Mouse (Mus musculus) midbrain, embryonic 16.5 days (tissue): ENCODE measurements around the gene Tmsb15a. TPM values are rescaled to one million over a fixed set of nuclear protein-coding genes. Genes with fewer than 3 reads are reported as not detected.
"Not testable (repeated sequence)": the region's sequence is repeated elsewhere in the genome, so short reads cannot be mapped to it uniquely, and the experiment has no call there.

Experiments used
- ATAC-seq: fragments of 200-750 bp; cut with Nextera tagmentation; 2 replicates; pipeline ENCODE4 v1.8.0; 2017; ENCODE audit warnings: moderate TSS enrichment
- H3K27ac ChIP-seq: fragments of 300-500 bp; sonication (generic); 2 replicates; pipeline ENCODE4 v1.5.1; 2014; ENCODE audit warnings: mild to moderate bottlenecking, low read length, mixed read lengths
- H3K27me3 ChIP-seq: fragments of 300-500 bp; sonication (generic); 2 replicates; pipeline ENCODE4 v1.6.1; 2014; ENCODE audit warnings: low read depth, low read length, mixed read lengths; ENCODE audit not compliant: control insufficient read depth, insufficient read depth
- H3K36me3 ChIP-seq: fragments of 300-500 bp; sonication (generic); 2 replicates; pipeline ENCODE4 v1.6.1; 2014; ENCODE audit warnings: mild to moderate bottlenecking, low read length, moderate library complexity, mixed read lengths; ENCODE audit not compliant: control insufficient read depth, insufficient read depth
- H3K4me1 ChIP-seq: fragments of 300-500 bp; sonication (generic); 2 replicates; pipeline ENCODE4 v1.6.1; 2014; ENCODE audit warnings: mild to moderate bottlenecking, low read length, mixed read lengths; ENCODE audit not compliant: control insufficient read depth, insufficient read depth
- H3K4me2 ChIP-seq: fragments of 300-500 bp; sonication (generic); 2 replicates; pipeline ENCODE4 v1.6.1; 2014; ENCODE audit warnings: mild to moderate bottlenecking, low read length, mixed read lengths
- H3K4me3 ChIP-seq: fragments of 300-500 bp; sonication (generic); 2 replicates; pipeline ENCODE4 v1.5.1; 2014; ENCODE audit warnings: low read depth, mild to moderate bottlenecking, low read length, moderate library complexity, mixed read lengths
- H3K9ac ChIP-seq: fragments of 300-500 bp; sonication (generic); 2 replicates; pipeline ENCODE4 v1.6.1; 2014; ENCODE audit warnings: low read depth, low read length, mixed read lengths
- H3K9me3 ChIP-seq: fragments of 300-500 bp; sonication (generic); replicated peaks from 2 replicates; pipeline ENCODE4 v1.6.1; 2014; ENCODE audit warnings: mild to moderate bottlenecking, low read length, mixed read lengths; ENCODE audit not compliant: control insufficient read depth, poor library complexity, severe bottlenecking
- WGBS: fragments of 180-500 bp; shearing (Covaris S2); extraction: QIAGEN DNeasy Blood & Tissue Kit; methylation state at CpG from one replicate; pipeline ENCODE4 v1.1.7; 2014; 5-methylcytosine and 5-hydroxymethylcytosine counted together
- polyA plus RNA-seq: library from polyadenylated mRNA; unstranded; fragments of >200 nt; fragmentation: Nextera tagmentation; extraction: Ambion mirVana; gene quantifications from 2 replicates; pipeline ENCODE4 v1.2.1, GENCODE M21; 2015

Tmsb15a gene
- polyA plus RNA-seq = not detected in 2 replicates

DNA sequence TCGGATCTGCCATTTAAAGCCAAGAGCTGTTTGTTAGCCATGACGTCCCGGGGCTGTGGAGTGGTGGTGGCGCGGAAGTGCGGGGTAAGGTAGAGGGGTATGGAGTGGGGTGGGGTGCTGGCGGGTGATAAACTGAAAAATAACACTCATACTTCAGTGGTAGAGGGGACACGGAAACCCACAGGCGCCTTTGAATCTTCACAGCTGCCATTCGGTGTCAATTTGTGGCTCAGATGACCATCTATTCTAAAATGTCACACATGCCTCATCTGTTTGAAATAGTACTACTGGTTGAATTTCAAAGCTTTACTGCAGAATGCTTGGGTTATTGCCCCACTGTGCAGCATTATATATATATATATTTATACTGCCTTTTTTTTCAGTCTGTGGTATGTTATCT lies at the start of gene Tmsb15a:
Tmsb15a (minus strand) TSS at position 101 of the 400 bp plus-strand sequence.
- no peak for ATAC-seq
- no peaks in the 10 kb centered on the region for H3K36me3 ChIP-seq
- 78% methylated on average over 10 of the region's 10 CpGs for WGBS
- H3K4me1 ChIP-seq = no peaks in the 10 kb centered on the region
- H3K9ac ChIP-seq = no peak within 1 kb of the TSS
- no peak within 1 kb of the TSS for H3K4me3 ChIP-seq
- no peaks in the 10 kb centered on the region for H3K27me3 ChIP-seq
- no peaks in the 10 kb centered on the region for H3K9me3 ChIP-seq
- H3K4me2 ChIP-seq = no peak within 1 kb of the TSS
- no peak within 1 kb of the TSS for H3K27ac ChIP-seq

DNA sequence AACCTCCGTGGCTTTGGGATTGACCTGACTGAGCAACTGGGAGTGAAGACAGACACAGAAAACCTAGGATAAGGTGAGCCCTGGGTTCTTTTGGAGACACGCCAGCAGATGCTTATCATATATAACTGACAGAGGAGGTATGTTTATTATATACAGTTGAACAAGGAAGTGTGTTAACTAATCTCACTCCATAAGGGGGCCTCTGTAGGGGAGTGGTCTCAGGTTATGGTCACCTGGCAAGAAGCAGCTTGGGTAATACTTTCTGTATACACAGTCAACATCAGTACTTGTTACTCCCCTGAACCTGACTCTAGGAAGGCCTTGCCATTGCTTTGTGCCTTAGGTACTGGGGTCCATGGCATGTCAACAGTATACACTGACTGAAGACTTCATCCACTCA lies 43.5 kb upstream of the Tmsb15a start:
- Histone ChIP-seq H3K27me3 (no peaks in the 10 kb centered on the region), H3K27ac (no peak overlapping the region), H3K4me1 (no peaks in the 10 kb centered on the region), H3K4me3 (no peak overlapping the region), H3K4me2 (no peak overlapping the region), H3K36me3 (no peaks in the 10 kb centered on the region), H3K9me3 (no peaks in the 10 kb centered on the region), H3K9ac (no peak overlapping the region)
- 89% methylated on average over 2 of the region's 2 CpGs for WGBS
- ATAC-seq = no peak

DNA sequence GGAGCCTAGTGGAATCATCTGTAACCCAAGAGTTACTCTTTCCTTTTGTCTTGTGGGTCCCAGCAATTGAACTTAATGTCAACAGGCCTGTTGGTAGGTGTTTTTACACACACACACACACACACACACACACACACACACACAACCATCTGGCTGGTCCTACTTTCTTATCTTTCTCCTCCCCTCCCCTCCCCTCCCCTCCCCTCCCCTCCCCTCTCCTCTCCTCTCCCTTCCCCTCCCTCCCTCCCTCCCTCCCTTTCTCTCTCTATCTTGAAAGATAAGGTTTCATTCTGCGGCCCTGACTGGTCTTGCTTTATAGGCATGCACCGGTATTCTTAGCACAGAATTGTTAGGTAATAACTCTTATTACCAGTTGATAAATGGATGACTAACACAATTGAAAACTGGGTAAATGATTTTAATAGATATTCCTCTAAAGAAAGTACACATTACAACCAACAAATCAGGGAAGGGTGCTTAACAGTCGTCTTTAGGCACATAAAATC lies 43.0 kb upstream of the Tmsb15a start:
- no peak for ATAC-seq
- Histone ChIP-seq H3K27me3 (no peaks in the 10 kb centered on the region), H3K4me3 (no peak overlapping the region), H3K4me2 (no peak overlapping the region), H3K9ac (no peak overlapping the region), H3K27ac (no peak overlapping the region), H3K36me3 (no peaks in the 10 kb centered on the region), H3K4me1 (no peaks in the 10 kb centered on the region), H3K9me3 (no peaks in the 10 kb centered on the region)
- WGBS = 94% methylated on average over 3 of the region's 3 CpGs

DNA sequence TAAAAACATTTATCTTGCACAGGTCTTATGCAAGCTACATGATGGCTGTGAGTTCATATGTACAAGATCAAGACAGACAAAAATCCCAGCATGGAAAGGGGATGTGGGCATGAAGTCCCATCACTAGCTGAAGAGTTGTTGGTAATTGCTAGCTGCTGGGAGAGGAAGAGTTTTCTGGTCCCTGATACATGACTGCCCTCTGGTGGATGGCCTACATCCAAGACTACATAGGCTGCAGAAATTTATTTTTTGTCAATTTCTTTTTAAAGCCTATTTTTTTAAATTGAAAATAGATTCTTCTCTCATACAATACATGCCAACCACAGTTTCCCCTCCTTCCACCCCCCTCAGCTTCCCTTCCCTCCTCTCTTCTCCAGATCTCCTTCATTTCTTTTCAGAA lies 36.6 kb upstream of the Tmsb15a start:
- no peaks in the 10 kb centered on the region for H3K4me1 ChIP-seq
- H3K27ac ChIP-seq = no peak overlapping the region
- no peak for ATAC-seq
- no peak overlapping the region for H3K4me3 ChIP-seq
- H3K9ac ChIP-seq = no peak overlapping the region
- H3K4me2 ChIP-seq = no peak overlapping the region
- no peaks in the 10 kb centered on the region for H3K36me3 ChIP-seq
- no peaks in the 10 kb centered on the region for H3K9me3 ChIP-seq
- H3K27me3 ChIP-seq = no peaks in the 10 kb centered on the region

DNA sequence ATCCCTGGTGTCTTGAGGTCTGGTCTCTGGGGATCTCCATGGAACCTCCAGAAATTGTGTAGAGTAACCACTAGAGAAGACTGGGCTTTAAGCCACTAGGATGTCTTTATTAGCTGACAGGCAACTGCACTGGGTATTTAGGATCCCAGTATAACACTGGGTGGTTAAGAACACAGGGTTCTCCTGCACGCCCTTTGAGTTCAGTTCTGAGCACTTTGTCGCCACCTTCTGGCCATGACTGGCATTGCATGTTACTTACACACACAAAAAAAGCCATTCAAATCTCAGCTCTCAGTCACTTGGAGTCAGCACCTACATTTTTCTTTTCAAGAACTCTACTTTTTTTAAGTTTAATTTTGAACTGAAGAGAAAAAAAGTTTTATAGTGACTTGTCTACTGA lies 27.8 kb upstream of the Tmsb15a start:
- WGBS = 10% methylated on average over 2 of the region's 2 CpGs
- Histone ChIP-seq H3K9me3 (no peaks in the 10 kb centered on the region), H3K9ac (no peak overlapping the region), H3K4me1 (no peaks in the 10 kb centered on the region), H3K4me3 (no peak overlapping the region), H3K36me3 (no peaks in the 10 kb centered on the region), H3K27me3 (no peaks in the 10 kb centered on the region), H3K27ac (no peak overlapping the region), H3K4me2 (no peak overlapping the region)
- ATAC-seq = no peak

DNA sequence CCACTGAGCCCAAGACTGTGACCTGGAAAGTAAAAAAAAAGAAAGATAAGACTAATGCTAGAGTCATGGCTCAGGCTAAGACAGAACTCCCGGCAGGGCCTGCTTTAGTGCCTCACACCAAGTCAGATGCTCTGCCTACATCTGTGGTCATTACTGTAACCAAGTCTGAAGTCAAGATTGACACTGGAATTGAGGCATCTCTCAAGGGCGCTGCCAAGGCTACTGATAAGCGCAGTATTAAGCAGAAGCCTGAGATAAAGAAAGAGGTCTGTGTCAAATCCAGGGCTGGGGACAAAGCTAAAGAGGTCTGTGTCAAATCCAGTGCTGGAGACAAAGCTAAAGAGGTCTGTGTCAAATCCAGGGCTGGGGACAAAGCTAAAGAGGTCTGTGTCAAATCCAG lies 20.3 kb upstream of the Tmsb15a start:
- ATAC-seq, H3K27ac ChIP-seq, H3K4me3 ChIP-seq, H3K4me1 ChIP-seq, H3K9me3 ChIP-seq, H3K4me2 ChIP-seq, H3K9ac ChIP-seq, H3K36me3 ChIP-seq, H3K27me3 ChIP-seq: not testable (repeated sequence)
- WGBS = 98% methylated on average over 3 of the region's 3 CpGs

DNA sequence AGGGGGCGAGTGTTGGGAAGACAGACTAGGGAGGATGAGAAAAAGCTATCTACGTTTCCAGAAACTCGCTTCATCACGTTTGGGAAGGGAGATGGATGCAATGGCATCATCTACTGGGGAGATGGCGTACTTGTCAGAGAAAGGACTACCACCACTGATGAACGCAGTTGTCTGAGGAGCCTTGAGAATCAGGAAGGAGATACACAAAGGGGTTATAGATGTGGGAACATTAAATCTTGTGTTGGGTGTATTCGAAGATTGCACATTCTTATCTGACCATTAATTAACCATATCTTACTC lies 17.9 kb upstream of the Tmsb15a start:
- H3K27me3 ChIP-seq = 0 out of 2 replicates have a peak, but pooled peaks cover 2% of the 10 kb centered on the region
- WGBS = 22% methylated on average over 7 of the region's 7 CpGs
- ATAC-seq = no peak; the same call in none of the 2 replicates

DNA sequence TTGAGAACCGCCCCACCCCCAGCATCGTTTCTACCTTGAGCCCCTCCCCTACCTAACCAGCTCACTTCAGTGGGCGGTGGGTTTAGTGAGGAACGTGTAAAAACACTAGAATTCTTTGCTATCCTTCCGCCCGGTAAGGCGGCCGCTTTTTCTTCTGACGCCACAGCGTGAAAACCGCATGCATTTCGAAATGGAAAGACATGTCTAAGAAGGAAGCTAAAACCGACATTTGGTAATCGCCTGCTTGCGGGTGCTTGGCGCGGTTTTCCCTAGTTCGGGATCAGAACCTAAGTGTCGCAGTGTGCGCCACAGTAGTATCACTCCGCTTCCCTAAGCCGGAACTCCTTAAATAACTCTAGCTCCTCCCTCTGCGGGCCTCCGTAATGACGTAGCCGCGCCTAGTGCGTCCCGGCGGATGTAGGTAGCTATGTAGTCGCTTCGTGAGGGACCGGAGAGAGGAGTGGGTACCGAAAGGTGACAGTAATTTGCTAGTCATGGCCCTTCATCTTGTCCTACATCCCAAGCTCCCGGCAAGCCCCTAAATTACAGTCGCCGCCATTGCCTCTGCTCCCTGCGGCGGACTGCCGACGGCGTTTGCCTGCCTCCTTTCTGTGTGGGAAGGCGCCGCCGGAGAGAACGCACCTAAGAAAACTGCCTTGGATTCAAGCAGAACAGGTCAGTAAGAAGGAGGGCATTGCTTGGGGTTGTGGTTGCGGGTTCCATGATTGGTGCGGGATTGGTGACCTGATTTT lies 17.4 kb upstream of the Tmsb15a start, which contains the start of the genes Armcx5 and Gprasp1:
Armcx5 (plus strand) TSS at position 430 of the 752 bp plus-strand sequence.
Gprasp1 (plus strand) TSS at position 430 of the 752 bp plus-strand sequence.
- peak; percentile 98 for ATAC-seq

More for the DNA sequence above, 17.9 kb upstream of the Tmsb15a start:
- Histone ChIP-seq H3K27ac (peak overlapping the region; percentile 95), H3K36me3 (no peaks in the 10 kb centered on the region), H3K4me2 (peak overlapping the region; percentile 67), H3K4me3 (peak overlapping the region; percentile 65), H3K9me3 (no peaks in the 10 kb centered on the region), H3K9ac (peak overlapping the region; percentile 78), H3K4me1 (peaks cover 7% of the 10 kb centered on the region)

DNA sequence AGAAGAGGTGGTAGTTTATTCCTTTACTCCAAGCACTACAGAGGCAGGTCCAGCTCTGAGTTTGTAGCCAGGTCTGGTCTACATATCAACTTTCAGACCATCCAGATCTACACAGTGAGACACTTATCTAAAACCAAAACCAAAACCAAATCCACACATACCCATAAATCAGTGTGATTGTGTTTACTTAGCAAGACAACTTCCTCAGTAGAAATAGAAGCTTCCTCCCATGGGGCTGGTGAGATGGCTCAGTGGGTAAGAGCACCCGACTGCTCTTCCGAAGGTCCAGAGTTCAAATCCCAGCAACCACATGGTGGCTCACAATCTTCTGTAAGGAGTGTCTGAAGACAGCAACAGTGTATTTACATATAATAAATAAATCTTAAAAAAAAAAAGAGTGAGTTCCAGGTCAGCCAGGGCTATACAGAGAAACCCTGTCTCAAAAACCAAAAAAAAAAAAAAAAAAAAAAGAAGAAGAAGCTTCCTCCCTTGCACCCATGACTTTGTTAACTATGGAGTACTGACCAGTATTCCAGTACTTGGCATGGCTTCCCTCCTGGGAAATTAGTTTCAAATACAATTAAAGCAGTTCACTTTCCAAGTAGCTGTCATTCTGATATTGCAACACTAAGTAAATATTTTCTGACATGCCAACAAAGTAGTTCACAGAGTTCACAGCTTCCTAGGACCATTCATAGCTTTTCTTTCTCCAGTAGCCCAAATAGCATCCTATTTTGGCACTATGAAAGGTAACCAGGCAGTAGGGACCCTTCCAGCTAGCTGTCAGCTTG lies 13.9 kb upstream of the Tmsb15a start:
- Histone ChIP-seq H3K27me3 (0 out of 2 replicates have a peak, but pooled peaks cover 2% of the 10 kb centered on the region), H3K4me2 (no peak overlapping the region), H3K4me3 (no peak overlapping the region), H3K36me3 (no peaks in the 10 kb centered on the region), H3K27ac (no peak overlapping the region), H3K4me1 (peaks cover 7% of the 10 kb centered on the region), H3K9ac (no peak overlapping the region), H3K9me3 (no peaks in the 10 kb centered on the region)
- no peak for ATAC-seq
- WGBS = 91% methylated on average over 2 of the region's 2 CpGs

More for the DNA sequence above, 17.4 kb upstream of the Tmsb15a start, which contains the start of the genes Armcx5 and Gprasp1:
- H3K4me3 ChIP-seq = peak within 1 kb of the TSS; percentile 65
- H3K36me3 ChIP-seq = no peaks in the 10 kb centered on the region
- H3K4me2 ChIP-seq = peak within 1 kb of the TSS; percentile 67
- peak within 1 kb of the TSS; percentile 78 for H3K9ac ChIP-seq
- 0 out of 2 replicates have a peak, but pooled peaks cover 2% of the 10 kb centered on the region for H3K27me3 ChIP-seq
- H3K9me3 ChIP-seq = no peaks in the 10 kb centered on the region
- peaks cover 7% of the 10 kb centered on the region for H3K4me1 ChIP-seq
- WGBS = 21% methylated on average over 48 of the region's 48 CpGs
- peak within 1 kb of the TSS; percentile 95 for H3K27ac ChIP-seq
